Mouse (Mus musculus): ENCODE data around the gene Ptgs2. TPM values are rescaled to one million over a fixed set of nuclear protein-coding genes. Genes with fewer than 3 reads are reported as not detected.

Ptgs2 gene
- polyA plus RNA-seq, 1 experiment from 2014 or later, result not detected

DNA sequence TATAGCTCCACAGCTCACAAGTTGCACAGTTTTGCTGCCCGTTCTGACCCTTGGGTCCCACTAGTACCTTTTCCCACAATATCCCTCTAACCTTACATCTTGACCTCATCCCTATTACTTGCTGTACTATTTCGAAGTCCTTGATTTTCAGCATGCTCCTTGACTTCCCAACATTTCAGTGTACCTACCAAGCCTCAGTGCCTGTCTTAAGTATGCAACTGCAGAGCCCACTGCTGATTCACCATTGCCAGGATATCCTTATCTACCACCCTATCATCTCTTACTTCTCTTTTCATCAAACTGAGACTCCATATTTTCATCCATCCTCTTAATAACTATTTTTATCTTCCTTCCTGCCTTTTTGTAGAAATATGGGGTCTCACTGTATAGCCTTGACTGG is 9.8 kb downstream of the Ptgs2 start:
- no peaks in the 10 kb centered on the region for H3K4me1 ChIP-seq (replicated peaks)
- H3K36me3 ChIP-seq (replicated peaks), result no peaks in the 10 kb centered on the region
- H3K4me2 ChIP-seq, result no peak overlapping the region
- 49% methylated on average over 2 of the region's 2 CpGs for WGBS (ENCODE audit: insufficient replicate concordance)
- H3K9ac ChIP-seq, result no peak overlapping the region
- H3K9me3 ChIP-seq (replicated peaks), result no peaks in the 10 kb centered on the region
- no peak overlapping the region for H3K27ac ChIP-seq (replicated peaks)
- H3K27me3 ChIP-seq, result no peaks in the 10 kb centered on the region
- H3K4me3 ChIP-seq (replicated peaks), result no peak overlapping the region
- no peak for ATAC-seq (ENCODE audit: insufficient read depth)

- Histone ChIP-seq H3K27ac (replicated peaks) (no peak overlapping the region), H3K9me3 (replicated peaks) (no peaks in the 10 kb centered on the region), H3K36me3 (replicated peaks) (no peaks in the 10 kb centered on the region), H3K9ac (no peak overlapping the region), H3K4me3 (replicated peaks) (no peak overlapping the region), H3K4me1 (replicated peaks) (no peaks in the 10 kb centered on the region), H3K4me2 (no peak overlapping the region), H3K27me3 (no peaks in the 10 kb centered on the region)
- no peak for ATAC-seq (ENCODE audit: insufficient read depth)
- WGBS (ENCODE audit: insufficient replicate concordance), result 55% methylated on average over 7 of the region's 7 CpGs
Observed at GRCm38 (mm10) chr1:150115352-150115751, 15.5 kb downstream of the Ptgs2 start.

DNA sequence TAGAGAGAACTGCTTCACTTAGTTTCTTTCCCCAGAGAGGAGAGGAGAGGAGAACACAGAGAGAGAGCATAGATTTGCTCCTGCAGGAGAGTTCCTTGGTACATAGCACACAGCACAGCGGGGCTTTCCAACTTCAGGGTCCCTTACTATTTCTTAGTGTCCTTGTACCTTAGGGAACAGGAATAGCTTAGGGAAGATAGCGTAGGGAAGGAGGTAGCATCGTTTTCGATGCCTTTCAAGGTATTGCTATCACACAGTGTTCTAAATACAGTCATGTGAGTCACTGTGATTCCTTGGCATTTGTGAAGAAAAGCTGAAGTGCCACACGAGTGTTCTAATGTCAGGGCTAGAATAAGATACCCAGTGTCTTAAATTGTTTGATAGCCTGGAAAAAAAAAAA is 18.5 kb downstream of the Ptgs2 start:
- Histone ChIP-seq H3K9ac (no peak overlapping the region), H3K27me3 (no peaks in the 10 kb centered on the region), H3K36me3 (replicated peaks) (no peaks in the 10 kb centered on the region), H3K9me3 (replicated peaks) (no peaks in the 10 kb centered on the region), H3K4me3 (replicated peaks) (no peak overlapping the region), H3K27ac (replicated peaks) (no peak overlapping the region), H3K4me2 (no peak overlapping the region), H3K4me1 (replicated peaks) (no peaks in the 10 kb centered on the region)
- ATAC-seq (ENCODE audit: insufficient read depth), result no peak
- 50% methylated on average over 5 of the region's 5 CpGs for WGBS (ENCODE audit: insufficient replicate concordance)

DNA sequence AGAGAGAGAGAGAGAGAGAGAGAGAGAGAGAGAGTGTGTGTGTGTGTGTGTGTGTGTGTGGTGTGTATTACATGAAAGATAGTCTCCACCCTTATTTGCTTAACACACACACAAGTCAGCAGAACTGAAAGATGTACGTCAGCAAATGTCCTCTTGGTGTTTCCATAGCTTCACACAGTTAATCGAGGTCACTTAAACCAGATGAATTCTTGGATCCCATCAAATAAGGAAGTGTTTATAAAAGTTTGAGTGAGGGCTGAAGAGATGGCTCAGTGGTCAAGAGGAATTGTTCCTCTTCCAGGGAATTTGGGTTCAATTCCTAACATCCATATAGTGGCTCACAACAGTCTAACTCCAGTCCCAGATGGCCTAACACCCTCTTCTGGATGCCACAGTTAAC is 25.7 kb downstream of the Ptgs2 start:
- Histone ChIP-seq H3K4me2 (no peak overlapping the region), H3K4me3 (replicated peaks) (no peak overlapping the region), H3K27me3 (no peaks in the 10 kb centered on the region), H3K9ac (no peak overlapping the region), H3K4me1 (replicated peaks) (no peaks in the 10 kb centered on the region), H3K27ac (replicated peaks) (no peak overlapping the region), H3K36me3 (replicated peaks) (no peaks in the 10 kb centered on the region), H3K9me3 (replicated peaks) (no peaks in the 10 kb centered on the region)
- ATAC-seq (ENCODE audit: insufficient read depth), result no peak
- WGBS (ENCODE audit: insufficient replicate concordance), result 43% methylated on average over 2 of the region's 2 CpGs

DNA sequence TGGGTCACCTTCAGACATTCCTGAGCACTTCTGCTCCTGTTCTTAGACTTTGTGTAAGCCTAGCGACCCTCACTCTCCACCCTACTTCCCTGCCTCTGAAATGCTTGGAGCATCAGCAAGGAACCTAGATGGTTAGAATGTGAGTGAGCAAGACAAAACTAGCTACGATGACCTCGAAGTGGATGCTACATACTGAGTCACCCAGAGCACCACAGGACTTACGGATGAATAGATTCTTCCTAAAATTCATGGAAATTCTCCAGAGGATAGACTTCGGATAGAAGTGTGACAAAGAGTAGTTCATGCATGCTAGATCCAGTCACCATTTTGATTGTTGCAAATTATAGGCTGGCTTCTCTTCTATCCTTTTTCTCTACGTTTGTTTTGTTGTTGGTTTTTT is 30.2 kb downstream of the Ptgs2 start:
- Histone ChIP-seq H3K9ac (no peak overlapping the region), H3K4me1 (replicated peaks) (no peaks in the 10 kb centered on the region), H3K4me2 (no peak overlapping the region), H3K4me3 (replicated peaks) (no peak overlapping the region), H3K27ac (replicated peaks) (no peak overlapping the region), H3K36me3 (replicated peaks) (no peaks in the 10 kb centered on the region), H3K27me3 (no peaks in the 10 kb centered on the region), H3K9me3 (replicated peaks) (no peaks in the 10 kb centered on the region)
- ATAC-seq (ENCODE audit: insufficient read depth), result no peak
- WGBS (ENCODE audit: insufficient replicate concordance), result 68% methylated on average over 6 of the region's 6 CpGs

DNA sequence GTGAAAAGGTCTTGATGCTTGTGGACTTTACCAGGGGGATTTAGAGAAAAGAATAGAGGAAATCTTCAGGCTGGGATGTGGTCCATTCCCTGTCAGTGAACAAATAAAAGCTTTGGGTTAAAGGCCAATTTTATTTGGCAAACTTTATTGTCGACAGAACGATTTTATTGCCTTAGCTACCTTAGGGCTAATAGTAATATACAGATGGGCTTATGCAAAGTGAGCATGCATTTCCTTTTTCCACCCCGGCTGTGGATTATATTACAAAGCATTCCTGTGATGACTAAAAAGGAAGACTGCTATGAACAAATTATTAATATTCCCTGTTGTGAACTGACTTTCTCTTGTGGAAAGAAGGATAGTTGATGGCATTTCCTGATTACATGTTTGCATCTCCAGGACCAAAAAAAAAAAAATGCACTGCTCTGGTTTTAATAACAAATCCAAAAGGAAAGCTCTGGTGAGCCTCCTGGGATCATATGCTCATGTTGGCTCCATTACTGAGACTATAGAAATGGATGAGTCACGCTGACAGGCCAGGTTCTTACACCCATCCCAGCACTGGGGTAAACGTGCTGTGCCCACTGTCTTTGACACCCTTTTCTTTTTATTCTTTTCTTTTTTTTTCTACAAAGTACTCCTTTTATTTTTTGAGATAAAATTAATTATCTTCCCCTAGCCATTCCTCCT is 30.9 kb downstream of the Ptgs2 start:
- no peaks in the 10 kb centered on the region for H3K4me1 ChIP-seq (replicated peaks)
- H3K9ac ChIP-seq, result no peak overlapping the region
- no peak overlapping the region for H3K4me2 ChIP-seq
- 61% methylated on average over 5 of the region's 5 CpGs for WGBS (ENCODE audit: insufficient replicate concordance)
- no peak overlapping the region for H3K4me3 ChIP-seq (replicated peaks)
- ATAC-seq (ENCODE audit: insufficient read depth), result no peak
- H3K27ac ChIP-seq (replicated peaks), result no peak overlapping the region
- no peaks in the 10 kb centered on the region for H3K9me3 ChIP-seq (replicated peaks)
- H3K36me3 ChIP-seq (replicated peaks), result no peaks in the 10 kb centered on the region
- no peaks in the 10 kb centered on the region for H3K27me3 ChIP-seq

GRCm38 (mm10) chr1:150135350-150135749 is 35.5 kb downstream of the Ptgs2 start:
- no peaks in the 10 kb centered on the region for H3K27me3 ChIP-seq
- H3K36me3 ChIP-seq (replicated peaks), result no peaks in the 10 kb centered on the region
- H3K4me3 ChIP-seq (replicated peaks), result no peak overlapping the region
- H3K9me3 ChIP-seq (replicated peaks), result no peaks in the 10 kb centered on the region
- H3K4me1 ChIP-seq (replicated peaks), result no peaks in the 10 kb centered on the region
- H3K9ac ChIP-seq, result no peak overlapping the region
- H3K4me2 ChIP-seq, result no peak overlapping the region
- ATAC-seq (ENCODE audit: insufficient read depth), result no peak
- H3K27ac ChIP-seq (replicated peaks), result no peak overlapping the region

GRCm38 (mm10) chr1:150139730-150140129 is 39.9 kb downstream of the Ptgs2 start:
- H3K36me3 ChIP-seq (replicated peaks), result no peaks in the 10 kb centered on the region
- ATAC-seq (ENCODE audit: insufficient read depth), result no peak
- H3K27me3 ChIP-seq, result no peaks in the 10 kb centered on the region
- no peak overlapping the region for H3K9ac ChIP-seq
- no peaks in the 10 kb centered on the region for H3K9me3 ChIP-seq (replicated peaks)
- H3K4me3 ChIP-seq (replicated peaks), result no peak overlapping the region
- 63% methylated on average over 9 of the region's 9 CpGs for WGBS (ENCODE audit: insufficient replicate concordance)
- H3K4me1 ChIP-seq (replicated peaks), result no peaks in the 10 kb centered on the region
- H3K4me2 ChIP-seq, result no peak overlapping the region
- no peak overlapping the region for H3K27ac ChIP-seq (replicated peaks)

GRCm38 (mm10) chr1:150141939-150142338 is 42.1 kb downstream of the Ptgs2 start:
- WGBS (ENCODE audit: insufficient replicate concordance), result 84% methylated on average over 1 of the region's 1 CpGs
- Histone ChIP-seq H3K27me3 (no peaks in the 10 kb centered on the region), H3K27ac (replicated peaks) (no peak overlapping the region), H3K9ac (no peak overlapping the region), H3K4me3 (replicated peaks) (no peak overlapping the region), H3K9me3 (replicated peaks) (no peaks in the 10 kb centered on the region), H3K4me1 (replicated peaks) (no peaks in the 10 kb centered on the region), H3K4me2 (no peak overlapping the region), H3K36me3 (replicated peaks) (no peaks in the 10 kb centered on the region)
- ATAC-seq (ENCODE audit: insufficient read depth), result no peak

- Histone ChIP-seq H3K4me1 (replicated peaks) (no peaks in the 10 kb centered on the region), H3K9me3 (replicated peaks) (no peaks in the 10 kb centered on the region), H3K27ac (replicated peaks) (no peak overlapping the region), H3K4me3 (replicated peaks) (no peak overlapping the region), H3K9ac (no peak overlapping the region), H3K4me2 (no peak overlapping the region), H3K36me3 (replicated peaks) (no peaks in the 10 kb centered on the region), H3K27me3 (no peaks in the 10 kb centered on the region)
- WGBS (ENCODE audit: insufficient replicate concordance), result 13% methylated on average over 1 of the region's 1 CpGs
- ATAC-seq (ENCODE audit: insufficient read depth), result no peak
Observed at GRCm38 (mm10) chr1:150143578-150143977, 43.7 kb downstream of the Ptgs2 start.

DNA sequence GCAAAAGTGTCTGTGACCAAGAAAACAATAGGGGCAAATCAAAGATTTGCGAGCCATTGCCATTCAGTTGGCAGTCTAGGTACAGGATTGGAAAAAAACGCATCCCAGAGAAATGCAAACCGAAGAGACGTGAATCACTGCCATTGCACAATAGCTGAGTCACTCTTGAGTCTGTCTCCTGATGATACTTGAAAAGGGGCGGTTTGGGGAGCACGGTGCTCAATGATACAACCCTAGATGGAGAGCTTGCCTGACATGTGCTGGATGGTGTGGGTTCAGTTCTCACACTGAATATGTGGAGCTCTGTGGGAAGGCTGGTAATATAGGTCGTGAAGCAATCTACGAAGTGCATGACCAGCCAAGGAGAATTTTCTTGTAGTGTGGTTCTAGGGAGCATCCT is 45.2 kb downstream of the Ptgs2 start:
- H3K27ac ChIP-seq (replicated peaks), result no peak overlapping the region
- H3K4me2 ChIP-seq, result no peak overlapping the region
- H3K36me3 ChIP-seq (replicated peaks), result no peaks in the 10 kb centered on the region
- no peaks in the 10 kb centered on the region for H3K4me1 ChIP-seq (replicated peaks)
- H3K9ac ChIP-seq, result no peak overlapping the region
- no peak for ATAC-seq (ENCODE audit: insufficient read depth)
- 56% methylated on average over 8 of the region's 8 CpGs for WGBS (ENCODE audit: insufficient replicate concordance)
- no peaks in the 10 kb centered on the region for H3K27me3 ChIP-seq
- H3K4me3 ChIP-seq (replicated peaks), result no peak overlapping the region
- no peaks in the 10 kb centered on the region for H3K9me3 ChIP-seq (replicated peaks)

GRCm38 (mm10) chr1:150147272-150147671 is 47.4 kb downstream of the Ptgs2 start:
- no peak overlapping the region for H3K9ac ChIP-seq
- no peaks in the 10 kb centered on the region for H3K27me3 ChIP-seq
- H3K27ac ChIP-seq (replicated peaks), result no peak overlapping the region
- H3K4me2 ChIP-seq, result no peak overlapping the region
- H3K36me3 ChIP-seq (replicated peaks), result no peaks in the 10 kb centered on the region
- ATAC-seq (ENCODE audit: insufficient read depth), result no peak
- no peaks in the 10 kb centered on the region for H3K4me1 ChIP-seq (replicated peaks)
- WGBS (ENCODE audit: insufficient replicate concordance), result 62% methylated on average over 4 of the region's 4 CpGs
- no peaks in the 10 kb centered on the region for H3K9me3 ChIP-seq (replicated peaks)
- H3K4me3 ChIP-seq (replicated peaks), result no peak overlapping the region
